Mouse (Mus musculus): ENCODE results near the gene Ndufv3.
"Not testable (repeated sequence)": the region's sequence is repeated elsewhere in the genome, so short reads cannot be mapped to it uniquely, and the experiment has no call there.

Gene Ndufv3

GRCm38 (mm10) chr17:31511792-31512495 is 8.0 kb upstream of the Ndufv3 start:
- DNase-seq (ENCODE audit: extremely low spot score, low read depth, low spot score): peak; percentile 69

GRCm38 (mm10) chr17:31512593-31512992 is 7.3 kb upstream of the Ndufv3 start:
- DNase-seq (ENCODE audit: extremely low spot score, low read depth, low spot score): no peak

GRCm38 (mm10) chr17:31514696-31515095 is 5.2 kb upstream of the Ndufv3 start:
- no peak for DNase-seq (ENCODE audit: extremely low spot score, low read depth, low spot score)

- DNase-seq (ENCODE audit: extremely low spot score, low read depth, low spot score): no peak
Measured at GRCm38 (mm10) chr17:31519344-31519945, 470 bp upstream of the Ndufv3 start.

- DNase-seq (ENCODE audit: extremely low spot score, low read depth, low spot score): no peak
Measured at GRCm38 (mm10) chr17:31520895-31521294, 980 bp downstream of the Ndufv3 start.

- no peak for DNase-seq (ENCODE audit: extremely low spot score, low read depth, low spot score)
Measured at GRCm38 (mm10) chr17:31521948-31522347, 2.0 kb downstream of the Ndufv3 start.

- no peak for DNase-seq (ENCODE audit: extremely low spot score, low read depth, low spot score)
Measured at GRCm38 (mm10) chr17:31525114-31525513, 5.2 kb downstream of the Ndufv3 start.

GRCm38 (mm10) chr17:31525816-31526215 is 5.9 kb downstream of the Ndufv3 start:
- DNase-seq (ENCODE audit: extremely low spot score, low read depth, low spot score): no peak

- DNase-seq (ENCODE audit: extremely low spot score, low read depth, low spot score): no peak
Measured at GRCm38 (mm10) chr17:31529314-31529713, 9.4 kb downstream of the Ndufv3 start.

- DNase-seq (ENCODE audit: extremely low spot score, low read depth, low spot score): no peak
Measured at GRCm38 (mm10) chr17:31531441-31532158, 11.7 kb downstream of the Ndufv3 start.

GRCm38 (mm10) chr17:31532331-31532730 is 12.4 kb downstream of the Ndufv3 start:
- DNase-seq (ENCODE audit: extremely low spot score, low read depth, low spot score): not testable (repeated sequence)

- no peak for DNase-seq (ENCODE audit: extremely low spot score, low read depth, low spot score)
Measured at GRCm38 (mm10) chr17:31535358-31535757, 15.4 kb downstream of the Ndufv3 start.

- no peak for DNase-seq (ENCODE audit: extremely low spot score, low read depth, low spot score)
Measured at GRCm38 (mm10) chr17:31535871-31536629, 16.1 kb downstream of the Ndufv3 start.

- no peak for DNase-seq (ENCODE audit: extremely low spot score, low read depth, low spot score)
Measured at GRCm38 (mm10) chr17:31540101-31540500, 20.2 kb downstream of the Ndufv3 start.

- DNase-seq (ENCODE audit: extremely low spot score, low read depth, low spot score): no peak
Measured at GRCm38 (mm10) chr17:31540809-31541459, 21.0 kb downstream of the Ndufv3 start.

- no peak for DNase-seq (ENCODE audit: extremely low spot score, low read depth, low spot score)
Measured at GRCm38 (mm10) chr17:31541460-31541831, 21.5 kb downstream of the Ndufv3 start.

- no peak for DNase-seq (ENCODE audit: extremely low spot score, low read depth, low spot score)
Measured at GRCm38 (mm10) chr17:31543574-31543973, 23.7 kb downstream of the Ndufv3 start.

GRCm38 (mm10) chr17:31546444-31547196 is 26.7 kb downstream of the Ndufv3 start:
- no peak for DNase-seq (ENCODE audit: extremely low spot score, low read depth, low spot score)

- DNase-seq (ENCODE audit: extremely low spot score, low read depth, low spot score): no peak
Measured at GRCm38 (mm10) chr17:31547974-31548373, 28.1 kb downstream of the Ndufv3 start.

GRCm38 (mm10) chr17:31549389-31549788 is 29.5 kb downstream of the Ndufv3 start:
- no peak for DNase-seq (ENCODE audit: extremely low spot score, low read depth, low spot score)

All from hindlimb bud, embryonic 11.5 days (tissue).